In the genomic region with DNA sequence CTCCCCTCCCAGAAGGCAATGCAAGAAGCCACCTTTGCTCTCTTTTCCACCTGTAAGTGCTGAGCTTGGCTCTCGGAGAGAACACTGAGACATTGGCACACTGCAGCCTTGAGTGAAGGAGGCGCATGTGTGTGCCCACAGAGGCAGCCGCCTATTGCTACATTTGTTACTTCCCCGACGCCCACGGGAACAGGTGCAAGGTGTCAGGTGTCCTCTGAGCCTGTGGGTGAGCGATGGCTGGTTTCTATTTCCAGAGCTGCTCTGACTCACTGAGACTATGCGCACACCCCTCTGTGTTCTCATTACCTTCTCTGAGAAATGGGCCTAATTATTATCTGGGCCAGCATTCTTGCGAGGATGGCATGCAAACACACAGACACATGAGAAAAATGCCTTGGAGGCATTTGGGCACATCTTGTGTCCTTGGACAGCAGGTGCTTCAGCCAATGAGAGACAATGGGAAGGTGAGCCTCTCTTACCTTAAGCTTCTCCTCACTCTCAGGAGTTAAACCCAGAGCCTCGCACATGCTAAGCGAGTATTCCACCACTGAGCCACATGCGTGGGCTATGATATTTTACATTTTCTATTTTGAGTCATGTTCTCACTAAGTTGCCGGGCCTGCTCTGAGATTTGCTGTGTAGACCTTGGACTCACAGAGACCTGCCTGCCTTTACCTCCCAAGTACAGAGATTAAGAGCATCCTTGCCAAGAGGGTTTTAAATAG, we compare ENCODE assay signal across 14 mouse cellular contexts. TPM values are rescaled to one million over a fixed set of nuclear protein-coding genes. Genes with fewer than 3 reads are reported as not detected.
DNase-seq lines count a peak whose midpoint lies in the region; ATAC-seq lines count a peak whose summit lies in the region.
"Had no signal": no experiment of that assay in that cellular context is flagged by ENCODE, and none has a peak within 500 bp of the region (broad histone marks: within the 10 kb centered on the region; RNA-seq: fewer than 3 reads in every experiment).

No protein-coding gene starts in this region.

- intact Hi-C loops in left cerebral cortex, postnatal 25 days (cut with DNase I), result no loop called here

- no peak for ATAC-seq in CD4-positive, CD25-positive, alpha-beta regulatory T cell, adult 4 months

- DNase-seq in layer of hippocampus, adult 8-10 months (ENCODE audit: low spot score in 2 of 2), result peak; percentile 39 to 45
- DNase-seq in layer of hippocampus, postnatal 10 days (ENCODE audit: low spot score in 2 of 2), result no peak
- peak; percentile 15 for DNase-seq in CD4-positive helper T cell, adult 2 months (ENCODE audit: low read depth, low spot score)
- peak; percentile 87 for DNase-seq in fat pad, adult 2 months (ENCODE audit: extremely low read depth, low read depth, low spot score)
- peak; percentile 48 to 75 for DNase-seq in left cerebral cortex, postnatal 25 days (ENCODE audit: low spot score in 2 of 2)
- DNase-seq in spleen, postnatal 14 days (ENCODE audit: low spot score in 2 of 2), result no peak
- no peak for DNase-seq in retina, postnatal 1 day
- DNase-seq: cerebellum, postnatal 14 days; gastrocnemius, postnatal 14 days; kidney, postnatal 25 days; thymus, postnatal 25 days had no signal

RNA-seq across cellular contexts. Expression of gene Scnn1b, which starts 26.0 kb away (rescaled TPM):
- total RNA-seq in layer of hippocampus, adult 8-10 months (2022), result not detected
- total RNA-seq in layer of hippocampus, postnatal 10 days (2021), result not detected
- not detected for total RNA-seq in left cerebral cortex, postnatal 25 days (2021)
- not detected for polyA plus RNA-seq in CD4-positive, CD25-positive, alpha-beta regulatory T cell, adult 4 months (2017; shearing (Covaris generic))
- total RNA-seq: liver, adult 2 months had no signal
- polyA plus RNA-seq: heart, embryonic 12.5 days; liver, adult 2 months had no signal

Comparison
In these comparisons a context has a peak if more than half of its experiments do, and no peak if none do; other contexts are left out.
1. DNase-seq: peak in layer of hippocampus, adult 8-10 months (2 of 2), CD4-positive helper T cell, adult 2 months (single experiment), fat pad, adult 2 months (single experiment) and left cerebral cortex, postnatal 25 days (2 of 2); none in layer of hippocampus, postnatal 10 days (0 of 2), spleen, postnatal 14 days (0 of 2) and retina, postnatal 1 day (single experiment).